Mouse (Mus musculus) common myeloid progenitor, adult 5-6 weeks (primary cell): Measurements from ENCODE around the gene Fam57b. TPM values are rescaled to one million over a fixed set of nuclear protein-coding genes. Genes with fewer than 3 reads are reported as not detected.
A peak's percentile ranks its signal among the peaks of the same experiment; 100 is the strongest.

Source experiments
- ATAC-seq: replicated peaks from 2 replicates; pipeline ENCODE4 v1.8.0; 2016; ENCODE audit warnings: low read depth, mild to moderate bottlenecking, moderate TSS enrichment, inconsistent platforms; ENCODE audit not compliant: poor library complexity, severe bottlenecking
- total RNA-seq: library from RNA; stranded (forward); fragments of 200-1000, 187-1606 nt; gene quantifications from 2 replicates; pipeline ENCODE4 v1.2.3, GENCODE M21; 2017

Gene Fam57b
- total RNA-seq, 1 experiment from 2014 or later = not detected

DNA sequence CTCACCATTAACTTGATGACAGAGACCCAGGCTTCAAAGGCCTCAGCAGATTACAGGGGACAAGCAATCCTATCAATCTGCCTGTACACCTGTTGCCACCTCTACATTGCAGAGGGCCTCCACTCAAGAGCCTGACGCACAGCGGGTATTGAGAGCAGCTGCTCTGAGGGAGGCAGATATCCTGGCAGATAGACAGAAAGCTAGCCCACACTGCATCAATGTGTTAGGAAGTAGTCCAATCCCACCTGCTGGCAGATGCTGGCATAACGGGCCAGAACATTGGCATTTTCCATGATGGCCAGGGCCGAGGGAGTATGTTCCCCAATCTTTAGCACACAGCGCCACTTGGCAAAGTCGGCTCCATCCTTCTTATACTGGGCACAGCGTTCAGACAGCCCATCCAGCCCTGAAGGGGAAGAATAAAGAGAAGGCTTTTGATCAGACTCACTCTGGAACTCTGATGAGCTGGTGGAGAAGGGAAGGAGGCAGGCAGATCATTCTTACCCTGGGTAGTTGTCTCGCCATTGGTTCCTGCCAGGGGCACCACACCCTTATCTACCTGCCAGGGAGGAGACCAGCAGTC lies 1.0 kb upstream of the Fam57b start:
- ATAC-seq = no peak

DNA sequence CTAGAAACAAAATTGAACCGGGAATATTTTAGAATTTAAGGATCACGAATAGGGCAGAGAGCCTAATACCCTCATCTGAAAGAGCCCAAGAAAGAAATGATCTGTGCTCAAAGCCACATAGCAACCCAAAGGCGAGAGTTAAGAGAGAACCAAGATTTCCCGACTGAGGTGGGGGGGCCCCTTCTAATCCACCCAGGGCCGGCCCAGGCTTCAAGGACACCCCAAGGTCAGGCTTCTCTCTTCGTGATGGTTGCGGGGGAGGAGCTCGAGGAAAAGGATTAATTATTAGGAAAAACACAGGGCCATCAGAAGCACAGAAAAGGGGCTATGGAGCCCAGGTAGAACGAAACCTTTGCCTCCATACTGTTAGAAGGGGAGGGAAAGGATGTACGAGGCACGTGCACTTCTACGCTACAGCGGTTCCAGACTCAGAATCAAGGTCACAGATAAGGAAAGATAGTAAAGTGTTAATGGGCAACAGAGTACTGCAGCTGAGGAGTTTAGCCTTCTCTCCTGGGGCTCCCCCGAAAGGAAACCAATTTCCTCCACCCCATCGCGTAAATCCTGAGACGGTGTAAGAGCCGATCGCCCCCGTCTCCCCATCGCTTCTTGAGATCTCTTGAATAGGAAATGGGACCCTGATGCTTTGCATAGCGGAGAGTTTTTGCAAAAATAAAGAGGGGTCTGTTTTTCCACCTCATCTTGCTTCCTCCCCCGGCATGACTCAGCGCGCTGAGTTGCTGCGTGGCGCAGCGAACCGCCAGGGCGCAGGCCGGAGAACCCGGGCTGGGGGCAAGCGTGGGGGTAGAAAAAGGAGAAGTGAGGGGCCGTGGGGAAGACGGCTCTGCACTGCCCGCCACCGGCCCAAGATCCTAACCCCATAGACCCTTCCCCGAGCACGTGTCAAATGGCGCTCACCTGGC lies 920 bp downstream of the Fam57b start:
- peak; percentile 48 for ATAC-seq

DNA sequence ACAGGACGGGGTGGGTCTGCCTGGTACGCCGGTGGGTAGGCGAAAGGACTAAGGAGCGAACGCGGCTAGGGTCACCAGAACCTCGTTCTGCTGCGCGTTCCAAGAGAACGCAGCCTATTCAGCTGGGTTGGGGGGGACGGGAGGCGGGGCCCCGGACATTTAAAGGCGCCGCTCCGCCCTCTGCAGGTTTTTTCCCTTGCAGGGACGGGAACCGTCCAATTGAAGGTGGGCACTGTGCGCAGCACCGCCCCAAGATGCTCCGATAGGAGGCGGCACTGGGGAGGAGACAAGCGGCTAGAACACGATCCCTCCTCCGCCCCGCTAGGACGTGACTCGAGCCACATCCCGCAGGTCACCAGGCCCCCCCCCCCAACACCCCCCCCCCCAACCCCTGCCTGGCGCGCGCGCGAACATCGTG lies 1.6 kb downstream of the Fam57b start:
- ATAC-seq = peak; percentile 74

- ATAC-seq = peak; percentile 58
Measured at GRCm38 (mm10) chr7:126799468-126800268, 2.2 kb downstream of the Fam57b start.

GRCm38 (mm10) chr7:126800269-126801056 lies 3.0 kb downstream of the Fam57b start:
- ATAC-seq = no peak

DNA sequence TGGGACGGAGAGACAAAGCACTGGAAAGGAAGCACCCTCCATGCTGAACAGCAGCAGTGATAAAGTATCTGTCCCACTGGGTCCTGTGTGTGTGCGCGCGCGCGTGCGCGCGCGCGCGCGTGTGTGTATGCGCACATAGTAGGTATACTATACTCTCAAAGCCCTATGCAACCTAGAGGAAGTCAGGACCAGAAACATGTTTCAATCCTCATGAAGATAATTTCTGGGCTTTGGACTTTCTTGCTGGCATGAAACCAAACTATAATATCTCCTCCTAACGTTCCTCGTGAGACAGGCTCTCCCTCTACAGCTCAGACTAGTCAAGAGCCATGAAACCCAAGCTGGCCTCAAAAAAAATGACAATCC lies 3.6 kb downstream of the Fam57b start:
- ATAC-seq = no peak

DNA sequence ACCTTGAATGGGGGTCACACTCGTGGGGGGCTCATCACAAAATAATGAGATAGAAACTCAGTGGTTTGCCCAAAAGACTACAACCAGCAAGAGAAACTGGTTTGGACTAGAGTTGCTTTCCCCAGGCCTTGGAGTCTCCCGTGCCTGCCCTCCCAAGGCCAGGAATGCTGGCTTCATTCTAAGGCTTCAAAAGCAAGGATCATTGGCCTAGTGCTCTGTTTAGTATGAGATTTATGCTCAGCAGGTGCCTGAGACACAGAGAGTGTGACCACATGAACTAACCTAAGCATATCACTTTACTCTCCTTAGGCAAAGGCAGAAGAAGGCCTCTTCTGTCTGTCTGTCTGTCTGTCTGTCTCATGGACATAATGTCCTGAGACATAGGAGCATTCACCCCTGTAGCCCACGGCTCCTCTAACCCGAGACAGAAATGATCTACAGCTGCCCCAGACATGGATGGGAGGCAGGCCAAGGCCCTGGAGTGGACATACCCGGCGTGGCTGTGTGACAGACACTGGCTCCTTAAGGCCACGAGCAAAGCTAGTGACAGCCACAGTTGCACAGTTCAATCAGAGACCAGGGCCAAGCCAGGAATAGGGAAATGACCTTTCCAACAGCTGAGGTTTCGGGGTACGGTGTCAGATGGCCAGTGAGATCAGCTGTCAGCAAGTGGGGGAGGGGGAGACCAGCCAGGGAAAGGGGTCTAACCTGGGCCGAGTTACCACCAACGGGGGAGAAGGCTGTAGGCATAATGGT lies 4.8 kb downstream of the Fam57b start:
- ATAC-seq = no peak

DNA sequence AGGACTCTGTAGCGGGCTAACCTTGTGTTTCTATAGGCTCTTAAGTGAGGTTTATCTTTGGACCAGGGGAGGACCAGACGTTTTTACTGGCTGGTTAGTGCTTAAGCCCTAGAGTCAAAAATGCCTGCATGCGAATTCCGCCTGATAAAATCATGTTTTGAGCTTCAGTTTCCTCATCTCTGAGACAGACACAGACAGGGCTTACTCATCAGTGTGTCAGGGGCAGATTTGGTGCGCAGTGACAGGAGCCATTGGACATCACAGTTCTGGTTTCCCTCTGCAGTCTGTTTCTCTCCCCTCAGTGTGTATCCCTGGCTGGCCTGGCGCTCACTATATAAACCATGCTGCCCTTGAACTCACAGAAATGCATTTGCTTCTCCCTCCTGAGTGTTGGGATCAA lies 5.7 kb downstream of the Fam57b start:
- no peak for ATAC-seq

DNA sequence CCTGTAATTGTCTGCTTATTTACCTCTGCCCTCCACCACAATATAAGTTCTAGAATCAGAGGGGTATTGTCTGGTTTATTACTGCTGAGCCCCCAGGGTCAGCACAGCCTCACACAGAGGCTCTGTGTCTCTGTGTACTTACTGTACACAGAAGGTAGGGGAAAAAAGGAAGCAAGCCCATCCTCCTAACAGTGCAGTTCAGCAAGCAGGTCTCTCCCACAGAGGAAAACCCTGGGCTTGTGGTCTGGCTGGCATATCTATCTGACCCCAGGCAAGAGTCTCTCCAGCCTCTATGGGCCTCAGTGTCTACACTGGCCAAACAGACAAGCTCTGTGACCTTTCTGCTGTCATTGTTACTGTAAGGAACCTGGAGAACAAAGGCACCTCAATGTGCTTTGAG lies 6.3 kb downstream of the Fam57b start:
- no peak; the same call in 1 of the 2 replicates for ATAC-seq

GRCm38 (mm10) chr7:126806956-126807355 lies 9.5 kb downstream of the Fam57b start:
- ATAC-seq = no peak

- no peak for ATAC-seq
Measured at GRCm38 (mm10) chr7:126807405-126807804, 9.9 kb downstream of the Fam57b start.

- peak; percentile 92 for ATAC-seq
Measured at GRCm38 (mm10) chr7:126808703-126809455, 11.4 kb downstream of the Fam57b start.

GRCm38 (mm10) chr7:126809723-126810369 lies 12.4 kb downstream of the Fam57b start:
- no peak for ATAC-seq

GRCm38 (mm10) chr7:126815726-126816222 lies 18.3 kb downstream of the Fam57b start:
- ATAC-seq = no peak

DNA sequence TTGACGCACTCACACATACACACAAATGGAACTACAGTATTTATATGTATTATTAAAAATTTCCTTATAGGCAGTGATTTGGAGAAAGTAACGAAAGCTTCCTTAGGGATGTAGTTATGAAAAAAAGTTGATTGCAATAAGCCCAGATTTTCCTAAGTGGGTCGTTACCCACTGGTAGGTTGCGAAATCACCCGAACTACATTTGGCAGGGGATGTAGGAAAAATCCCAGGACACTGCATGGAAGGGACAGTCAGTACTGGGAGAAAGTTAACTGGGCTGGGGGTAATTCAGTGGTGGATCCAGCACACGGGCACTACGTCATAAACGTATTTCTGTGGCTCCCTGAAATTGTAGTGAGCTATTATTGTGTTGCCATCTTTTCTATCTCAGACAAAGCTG lies 19.0 kb downstream of the Fam57b start:
- no peak for ATAC-seq

- no peak for ATAC-seq
Measured at GRCm38 (mm10) chr7:126817595-126817994, 20.1 kb downstream of the Fam57b start.

DNA sequence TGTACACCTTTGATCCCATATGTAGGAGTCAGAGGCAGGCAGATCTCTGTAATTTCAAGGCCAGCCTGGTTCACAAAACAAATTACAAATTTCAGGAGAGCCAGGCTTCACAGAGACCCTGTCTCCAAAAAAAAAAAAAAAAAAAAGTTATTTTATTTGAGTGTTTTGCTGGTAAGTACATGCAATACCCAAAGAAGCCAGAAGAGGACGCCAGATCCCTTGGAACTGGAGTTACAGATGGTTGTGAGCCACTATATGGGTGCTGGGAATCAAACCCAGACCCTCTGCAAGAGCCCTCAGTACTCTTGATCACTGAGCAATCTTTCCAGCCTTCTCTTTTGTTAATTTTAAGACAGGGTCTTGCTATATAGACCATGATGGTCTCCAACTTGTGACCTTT lies 21.4 kb downstream of the Fam57b start:
- ATAC-seq = no peak
